Mouse (Mus musculus) lung, embryonic 15.5 days (tissue): Measurements from ENCODE around the gene Sorcs3. TPM values are rescaled to one million over a fixed set of nuclear protein-coding genes. Genes with fewer than 3 reads are reported as not detected.

ENCODE experiments used
- ATAC-seq: fragments of 200-750 bp; cut with Nextera tagmentation; 2 replicates; pipeline ENCODE4 v1.8.0; 2017; ENCODE audit warnings: moderate number of reproducible peaks, borderline replicate concordance; ENCODE audit not compliant: low FRiP score, low TSS enrichment; ENCODE audit errors: extremely low read depth
- H3K27ac ChIP-seq: fragments of 300-500 bp; sonication (generic); 2 replicates; pipeline ENCODE4 v1.5.1; 2015; ENCODE audit warnings: moderate library complexity, mild to moderate bottlenecking, inconsistent platforms
- H3K27me3 ChIP-seq: fragments of 300-500 bp; sonication (generic); 2 replicates; pipeline ENCODE4 v1.6.1; 2015; ENCODE audit warnings: inconsistent platforms
- H3K36me3 ChIP-seq: fragments of 300-500 bp; sonication (generic); 2 replicates; pipeline ENCODE4 v1.6.1; 2015; ENCODE audit warnings: inconsistent platforms
- H3K4me1 ChIP-seq: fragments of 300-500 bp; sonication (generic); 2 replicates; pipeline ENCODE4 v1.6.1; 2015; ENCODE audit warnings: inconsistent platforms
- H3K4me2 ChIP-seq: fragments of 300-500 bp; sonication (generic); 2 replicates; pipeline ENCODE4 v1.6.1; 2015; ENCODE audit warnings: inconsistent platforms, mild to moderate bottlenecking, moderate library complexity
- H3K4me3 ChIP-seq: fragments of 300-500 bp; sonication (generic); 2 replicates; pipeline ENCODE4 v1.5.1; 2015; ENCODE audit warnings: mild to moderate bottlenecking, inconsistent platforms
- H3K9ac ChIP-seq: fragments of 300-500 bp; sonication (generic); 2 replicates; pipeline ENCODE4 v1.6.1; 2015; ENCODE audit warnings: inconsistent platforms
- H3K9me3 ChIP-seq: fragments of 300-500 bp; sonication (generic); 2 replicates; pipeline ENCODE4 v1.6.1; 2016; ENCODE audit warnings: inconsistent platforms
- WGBS: fragments of 180-500 bp; shearing (Covaris S2); methylation state at CpG from one replicate; pipeline ENCODE4 v1.1.7; 2015; 5-methylcytosine and 5-hydroxymethylcytosine counted together
- polyA plus RNA-seq: library from polyadenylated mRNA; unstranded; fragments of >200 nt; fragmentation: Nextera tagmentation; extraction: Ambion mirVana; gene quantifications from 2 replicates; pipeline ENCODE4 v1.2.1, GENCODE M21; 2015

The Sorcs3 gene
- polyA plus RNA-seq, 1 experiment from 2014 or later: 0.25 TPM

- no peaks in the 10 kb centered on the region for H3K36me3 ChIP-seq
- 73% methylated on average over 2 of the region's 2 CpGs for WGBS
These were observed 92.6 kb downstream of the Sorcs3 start for GRCm38 (mm10) chr19:48298384-48298783.

GRCm38 (mm10) chr19:48300440-48301231 lies 94.8 kb downstream of the Sorcs3 start:
- Histone ChIP-seq H3K4me2 (no peak overlapping the region), H3K4me3 (no peak overlapping the region), H3K9me3 (no peaks in the 10 kb centered on the region), H3K4me1 (no peaks in the 10 kb centered on the region), H3K36me3 (no peaks in the 10 kb centered on the region), H3K9ac (no peak overlapping the region), H3K27me3 (no peaks in the 10 kb centered on the region), H3K27ac (no peak overlapping the region)
- ATAC-seq: no peak
- 55% methylated on average over 14 of the region's 14 CpGs for WGBS

More at GRCm38 (mm10) chr19:48298384-48298783, 92.6 kb downstream of the Sorcs3 start:
- Histone ChIP-seq H3K27me3 (no peaks in the 10 kb centered on the region), H3K4me2 (no peak overlapping the region), H3K4me1 (no peaks in the 10 kb centered on the region), H3K9ac (no peak overlapping the region), H3K4me3 (no peak overlapping the region), H3K27ac (no peak overlapping the region), H3K9me3 (no peaks in the 10 kb centered on the region)
- ATAC-seq: no peak

GRCm38 (mm10) chr19:48301300-48301699 lies 95.5 kb downstream of the Sorcs3 start:
- Histone ChIP-seq H3K4me3 (no peak overlapping the region), H3K9me3 (no peaks in the 10 kb centered on the region), H3K4me1 (no peaks in the 10 kb centered on the region), H3K9ac (no peak overlapping the region), H3K36me3 (no peaks in the 10 kb centered on the region), H3K27ac (no peak overlapping the region), H3K27me3 (no peaks in the 10 kb centered on the region), H3K4me2 (no peak overlapping the region)
- ATAC-seq: no peak
- WGBS: 44% methylated on average over 3 of the region's 3 CpGs

- H3K9me3 ChIP-seq: no peaks in the 10 kb centered on the region
- 83% methylated on average over 8 of the region's 8 CpGs for WGBS
- no peak overlapping the region for H3K9ac ChIP-seq
- H3K4me3 ChIP-seq: no peak overlapping the region
- H3K27me3 ChIP-seq: no peaks in the 10 kb centered on the region
- H3K27ac ChIP-seq: no peak overlapping the region
- ATAC-seq: no peak
- no peaks in the 10 kb centered on the region for H3K36me3 ChIP-seq
- no peak overlapping the region for H3K4me2 ChIP-seq
- no peaks in the 10 kb centered on the region for H3K4me1 ChIP-seq
These were observed 102.5 kb downstream of the Sorcs3 start for GRCm38 (mm10) chr19:48308341-48308740.

GRCm38 (mm10) chr19:48309531-48310337 lies 103.9 kb downstream of the Sorcs3 start:
- Histone ChIP-seq H3K4me1 (no peaks in the 10 kb centered on the region), H3K4me3 (no peak overlapping the region), H3K9me3 (no peaks in the 10 kb centered on the region), H3K4me2 (no peak overlapping the region), H3K36me3 (no peaks in the 10 kb centered on the region), H3K27ac (no peak overlapping the region), H3K27me3 (no peaks in the 10 kb centered on the region), H3K9ac (no peak overlapping the region)
- 71% methylated on average over 15 of the region's 15 CpGs for WGBS
- no peak for ATAC-seq

GRCm38 (mm10) chr19:48310338-48310710 lies 104.5 kb downstream of the Sorcs3 start:
- no peak overlapping the region for H3K9ac ChIP-seq
- H3K27ac ChIP-seq: no peak overlapping the region
- H3K4me1 ChIP-seq: no peaks in the 10 kb centered on the region
- no peak overlapping the region for H3K4me3 ChIP-seq
- no peaks in the 10 kb centered on the region for H3K36me3 ChIP-seq
- H3K9me3 ChIP-seq: no peaks in the 10 kb centered on the region
- no peaks in the 10 kb centered on the region for H3K27me3 ChIP-seq
- H3K4me2 ChIP-seq: no peak overlapping the region
- 83% methylated on average over 6 of the region's 6 CpGs for WGBS
- no peak for ATAC-seq

- Histone ChIP-seq H3K9me3 (no peaks in the 10 kb centered on the region), H3K27ac (no peak overlapping the region), H3K4me1 (no peaks in the 10 kb centered on the region), H3K4me2 (no peak overlapping the region), H3K27me3 (no peaks in the 10 kb centered on the region), H3K4me3 (no peak overlapping the region), H3K36me3 (no peaks in the 10 kb centered on the region), H3K9ac (no peak overlapping the region)
- no peak for ATAC-seq
- WGBS: 85% methylated on average over 9 of the region's 9 CpGs
These were observed 108.0 kb downstream of the Sorcs3 start for GRCm38 (mm10) chr19:48313776-48314175.

- Histone ChIP-seq H3K4me3 (no peak overlapping the region), H3K4me2 (no peak overlapping the region), H3K9me3 (no peaks in the 10 kb centered on the region), H3K36me3 (no peaks in the 10 kb centered on the region), H3K27ac (no peak overlapping the region), H3K9ac (no peak overlapping the region), H3K27me3 (no peaks in the 10 kb centered on the region), H3K4me1 (no peaks in the 10 kb centered on the region)
- no peak for ATAC-seq
- 54% methylated on average over 6 of the region's 6 CpGs for WGBS
These were observed 121.3 kb downstream of the Sorcs3 start for GRCm38 (mm10) chr19:48327115-48327514.

GRCm38 (mm10) chr19:48328171-48328570 lies 122.3 kb downstream of the Sorcs3 start:
- Histone ChIP-seq H3K36me3 (no peaks in the 10 kb centered on the region), H3K4me3 (no peak overlapping the region), H3K27ac (no peak overlapping the region), H3K9me3 (no peaks in the 10 kb centered on the region), H3K4me1 (no peaks in the 10 kb centered on the region), H3K27me3 (no peaks in the 10 kb centered on the region), H3K9ac (no peak overlapping the region), H3K4me2 (no peak overlapping the region)
- WGBS: 66% methylated on average over 8 of the region's 8 CpGs
- ATAC-seq: no peak

- Histone ChIP-seq H3K4me2 (no peak overlapping the region), H3K4me1 (no peaks in the 10 kb centered on the region), H3K27me3 (no peaks in the 10 kb centered on the region), H3K27ac (no peak overlapping the region), H3K9me3 (no peaks in the 10 kb centered on the region), H3K4me3 (no peak overlapping the region), H3K9ac (no peak overlapping the region), H3K36me3 (no peaks in the 10 kb centered on the region)
- ATAC-seq: no peak
- 16% methylated on average over 1 of the region's 1 CpGs for WGBS
These were observed 125.8 kb downstream of the Sorcs3 start for GRCm38 (mm10) chr19:48331640-48332039.

GRCm38 (mm10) chr19:48333085-48333484 lies 127.3 kb downstream of the Sorcs3 start:
- H3K9ac ChIP-seq: no peak overlapping the region
- no peak for ATAC-seq
- no peaks in the 10 kb centered on the region for H3K36me3 ChIP-seq
- 62% methylated on average over 2 of the region's 2 CpGs for WGBS
- no peak overlapping the region for H3K4me2 ChIP-seq
- no peaks in the 10 kb centered on the region for H3K4me1 ChIP-seq
- H3K4me3 ChIP-seq: no peak overlapping the region
- no peaks in the 10 kb centered on the region for H3K27me3 ChIP-seq
- H3K9me3 ChIP-seq: no peaks in the 10 kb centered on the region
- no peak overlapping the region for H3K27ac ChIP-seq

- H3K27me3 ChIP-seq: no peaks in the 10 kb centered on the region
- no peak overlapping the region for H3K9ac ChIP-seq
- no peaks in the 10 kb centered on the region for H3K4me1 ChIP-seq
- no peak for ATAC-seq
- no peak overlapping the region for H3K4me2 ChIP-seq
- H3K4me3 ChIP-seq: no peak overlapping the region
- WGBS: 67% methylated on average over 6 of the region's 6 CpGs
- no peak overlapping the region for H3K27ac ChIP-seq
- no peaks in the 10 kb centered on the region for H3K36me3 ChIP-seq
- H3K9me3 ChIP-seq: no peaks in the 10 kb centered on the region
These were observed 131.6 kb downstream of the Sorcs3 start for GRCm38 (mm10) chr19:48337461-48337860.
